Mouse (Mus musculus) layer of hippocampus, adult 2 months (tissue): ENCODE measurements around the gene Tmem115. TPM values are rescaled to one million over a fixed set of nuclear protein-coding genes. Genes with fewer than 3 reads are reported as not detected.

Experiments used
- DNase-seq, 2 experiments: peaks; one replicate each; pipeline ENCODE4 v3.0.0; 2022; ENCODE audit warnings: low spot score in 2 of 2
- H3K27ac ChIP-seq: fragments of 200-600 bp; 2 replicates; pipeline ENCODE4 v1.8.1; 2022
- H3K4me3 ChIP-seq: fragments of 200-600 bp; 2 replicates; pipeline ENCODE4 v1.8.1; 2022; ENCODE audit warnings: mild to moderate bottlenecking
- CTCF ChIP-seq: fragments of 200-600 bp; conservative IDR thresholded peaks from 2 replicates; pipeline ENCODE4 v1.8.1; 2022; ENCODE audit warnings: antibody characterized with exemption, mild to moderate bottlenecking, moderate library complexity
- total RNA-seq, 2 experiments: library from RNA; stranded (reverse); gene quantifications; 2 replicates each; pipeline ENCODE4 v1.2.3; 2021

The Tmem115 gene
- total RNA-seq, 2 experiments from 2014 or later, result 35.8 to 41.0 TPM

DNA sequence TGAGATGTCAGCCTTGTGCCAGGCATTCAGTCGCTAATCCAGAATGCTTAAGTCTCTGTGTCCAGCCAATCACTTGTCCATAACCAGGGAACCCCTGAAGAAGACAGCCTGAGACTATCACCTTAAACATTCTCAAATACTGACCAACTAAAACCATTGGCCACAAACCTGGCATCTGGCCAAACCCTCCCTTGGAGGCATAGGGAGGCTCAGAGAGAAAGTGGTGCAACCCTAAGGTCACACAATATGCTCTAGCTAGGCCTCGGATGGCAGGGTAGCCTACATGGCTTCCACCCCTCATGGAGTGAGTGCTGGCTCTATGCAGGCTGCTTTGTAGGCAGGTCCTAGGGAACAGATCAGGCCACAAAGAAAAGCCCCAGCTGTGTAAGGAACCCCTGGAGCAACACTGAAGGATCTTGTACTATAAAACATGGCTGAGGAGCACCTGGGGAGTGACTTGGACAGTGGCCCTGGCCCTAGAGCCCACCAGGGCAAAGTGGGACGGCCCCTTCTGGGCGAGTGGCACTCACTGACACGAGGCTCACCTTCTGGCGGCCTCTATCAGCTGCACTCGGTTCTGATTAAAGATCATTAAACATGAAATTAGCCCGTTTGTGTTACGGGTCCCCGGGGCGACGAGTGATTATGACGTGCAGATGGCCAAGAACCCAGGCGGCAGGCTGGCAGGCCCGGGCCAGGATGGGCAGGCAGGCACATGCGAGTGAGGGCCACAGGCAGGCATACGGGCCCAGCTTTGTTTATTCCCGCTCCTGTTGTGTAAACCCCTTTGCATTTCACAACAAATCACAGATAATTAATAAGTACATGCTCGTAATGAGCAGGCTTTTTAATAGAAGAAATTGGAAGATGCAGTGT, 28.8 kb upstream of the Tmem115 start:
- Histone ChIP-seq H3K27ac (no peak overlapping the region), H3K4me3 (no peak overlapping the region)

DNA sequence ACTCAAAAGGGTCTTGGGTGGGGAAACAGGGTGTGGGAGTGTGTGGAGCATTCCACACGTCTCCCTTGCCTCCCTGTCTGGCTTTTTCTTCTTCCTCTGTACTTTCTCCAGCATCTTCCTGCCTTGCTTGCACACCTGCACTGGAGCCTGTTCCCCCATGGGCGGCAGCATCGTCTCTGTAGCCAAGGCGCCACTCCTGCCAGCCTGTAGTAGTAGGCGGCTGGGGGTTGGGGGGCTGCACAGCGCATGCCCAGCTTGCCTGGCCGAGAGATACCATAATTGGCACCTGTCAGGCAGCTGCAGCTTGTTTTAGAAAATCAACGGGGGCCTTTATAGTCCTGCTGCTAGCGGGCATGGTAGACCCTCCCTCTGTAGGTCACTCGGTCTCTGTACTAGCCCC, 25.5 kb upstream of the Tmem115 start:
- Histone ChIP-seq H3K4me3 (peak overlapping the region; percentile 20; the same call in 1 of the 2 replicates), H3K27ac (no peak overlapping the region)
- peak; percentile 64 for TF ChIP-seq CTCF
- peak; percentile 64 to 76 for DNase-seq

More for the DNA sequence above, 28.8 kb upstream of the Tmem115 start:
- no peak for TF ChIP-seq CTCF
- no peak for DNase-seq

DNA sequence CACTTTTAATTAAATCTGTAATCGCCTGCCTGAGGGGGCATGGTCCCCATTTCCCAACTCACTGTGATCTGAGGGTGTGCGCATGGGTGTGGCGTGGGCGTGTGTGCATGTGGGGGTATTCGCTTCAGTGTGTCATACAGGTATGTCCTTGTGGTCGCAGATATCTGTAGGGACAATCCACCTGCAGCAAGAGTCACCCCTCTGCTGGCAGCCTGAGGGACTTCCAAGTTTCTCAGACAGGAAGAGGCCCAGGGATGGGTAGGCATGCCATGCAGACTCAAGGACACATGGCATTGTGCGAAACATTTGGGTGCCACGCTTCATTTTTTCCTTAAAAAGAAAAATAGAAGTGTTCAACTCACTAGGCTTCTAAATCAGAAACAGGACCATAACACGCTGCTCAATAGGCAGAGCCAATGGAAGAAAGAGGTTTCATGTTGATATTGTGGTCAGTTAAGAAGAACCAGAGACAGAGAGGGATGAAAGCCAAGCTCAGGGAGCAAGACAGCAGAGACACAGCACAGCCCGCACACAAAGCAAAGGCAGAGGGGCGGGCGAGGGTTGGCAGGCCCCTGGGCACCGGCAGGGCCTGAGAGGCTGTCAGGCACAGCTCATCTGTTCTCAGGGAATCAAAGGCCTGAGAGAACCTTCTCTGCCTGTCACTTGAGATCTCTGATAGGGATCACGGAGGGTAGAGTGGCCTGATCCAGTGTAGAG, 23.2 kb upstream of the Tmem115 start:
- Histone ChIP-seq H3K4me3 (no peak overlapping the region), H3K27ac (no peak overlapping the region)
- peak; percentile 40 for TF ChIP-seq CTCF
- DNase-seq, result no peak

DNA sequence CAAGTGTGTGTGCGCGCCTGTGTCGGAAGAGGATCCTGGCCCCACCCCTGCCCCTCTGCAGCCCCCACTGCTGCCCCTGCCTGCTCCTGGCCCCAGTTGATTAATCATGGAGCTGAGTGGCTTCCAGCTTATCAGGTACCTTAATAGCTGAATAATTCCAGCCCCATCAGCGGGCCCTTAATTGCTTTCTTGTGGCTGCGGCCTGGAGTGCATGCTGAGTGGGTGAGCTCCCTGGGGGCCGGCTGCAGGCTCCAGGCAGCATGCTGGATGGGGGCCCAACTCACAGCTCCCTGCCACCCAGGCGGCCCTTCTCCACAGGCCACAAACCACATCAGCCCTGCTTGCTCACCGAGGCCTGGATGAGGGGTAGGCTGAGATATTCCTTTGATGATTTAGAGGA, 22.3 kb upstream of the Tmem115 start:
- no peak for DNase-seq
- no peak for TF ChIP-seq CTCF
- Histone ChIP-seq H3K4me3 (no peak overlapping the region), H3K27ac (no peak overlapping the region)

GRCm38 (mm10) chr9:107512326-107512725, 21.4 kb upstream of the Tmem115 start:
- H3K27ac ChIP-seq, result no peak overlapping the region
- TF ChIP-seq CTCF, result no peak
- no peak overlapping the region for H3K4me3 ChIP-seq
- no peak for DNase-seq

DNA sequence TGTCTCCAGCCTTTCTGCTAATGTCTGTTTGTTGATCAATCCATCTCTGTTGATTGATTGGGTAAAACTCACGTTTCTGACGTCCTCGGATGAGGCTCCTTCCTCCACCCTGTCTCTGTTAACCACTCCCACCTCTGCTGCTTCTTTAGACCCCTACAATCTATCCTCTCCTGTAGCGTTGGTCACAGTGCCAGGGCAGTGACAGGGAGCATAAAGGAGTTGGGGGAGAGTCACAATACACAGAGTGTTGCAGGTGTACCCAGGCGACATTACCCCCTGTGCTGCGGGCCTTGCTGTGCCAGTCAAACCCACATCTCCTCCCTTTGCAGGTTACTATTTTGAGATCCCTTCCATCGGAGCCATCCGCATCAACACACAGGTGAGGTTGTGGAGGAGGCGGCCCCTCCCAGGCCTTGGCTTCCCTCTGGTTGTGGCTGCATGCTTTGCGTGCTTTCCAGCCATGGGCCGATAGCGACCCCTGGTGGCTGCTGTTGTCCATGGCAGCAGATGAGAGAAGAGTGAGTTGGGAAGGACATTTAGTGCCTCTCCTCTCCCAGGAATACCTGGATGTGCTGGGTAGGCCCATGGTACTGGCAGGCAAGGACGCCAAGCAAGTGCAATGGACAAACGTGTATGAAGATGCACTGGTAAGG, 19.3 kb upstream of the Tmem115 start:
- peak; percentile 99 for TF ChIP-seq CTCF
- peak; percentile 80 to 90 for DNase-seq
- no peak overlapping the region for H3K4me3 ChIP-seq
- no peak overlapping the region for H3K27ac ChIP-seq

DNA sequence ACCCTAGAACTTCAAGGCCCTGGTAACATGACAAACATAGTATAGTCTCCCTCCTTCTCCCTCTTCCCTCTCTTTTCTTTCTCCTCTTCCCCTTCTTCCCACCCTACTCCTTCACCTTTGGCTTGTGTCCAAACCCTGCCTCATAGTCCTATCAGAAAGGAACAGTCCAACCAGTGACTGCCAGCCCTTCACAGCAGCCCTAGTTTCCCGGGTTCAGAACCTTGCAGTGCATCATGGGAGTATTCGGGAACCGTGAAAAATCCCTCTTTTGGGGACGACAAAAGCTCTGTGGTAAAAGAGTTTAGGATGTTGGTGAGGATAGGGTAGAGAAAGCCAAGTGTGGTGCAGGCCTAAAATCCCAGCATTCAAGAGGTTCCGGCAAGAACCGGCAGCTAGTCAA, 13.4 kb upstream of the Tmem115 start:
- Histone ChIP-seq H3K27ac (no peak overlapping the region), H3K4me3 (no peak overlapping the region)
- TF ChIP-seq CTCF, result no peak
- no peak for DNase-seq

DNA sequence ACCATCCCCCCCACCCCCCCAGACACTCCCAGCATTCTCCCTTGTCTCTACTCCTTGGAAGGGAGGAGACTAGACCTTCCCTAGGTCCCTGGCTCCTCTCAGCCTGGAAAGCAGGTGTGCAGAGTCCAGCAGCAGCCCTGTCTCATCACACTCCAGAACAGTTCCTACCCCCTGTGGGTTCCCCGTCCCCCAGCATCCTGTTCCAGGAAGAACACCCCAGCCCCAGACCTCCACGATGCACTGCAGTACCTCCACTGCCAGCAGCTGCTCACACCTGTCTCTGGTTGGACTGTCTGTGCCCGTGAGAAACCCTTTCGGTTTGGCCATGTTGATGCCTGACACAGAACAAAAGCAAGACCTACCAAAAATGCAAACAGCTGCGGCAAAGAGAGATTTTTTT, 12.6 kb upstream of the Tmem115 start:
- DNase-seq, result no peak
- no peak for TF ChIP-seq CTCF
- Histone ChIP-seq H3K4me3 (no peak overlapping the region), H3K27ac (no peak overlapping the region)

DNA sequence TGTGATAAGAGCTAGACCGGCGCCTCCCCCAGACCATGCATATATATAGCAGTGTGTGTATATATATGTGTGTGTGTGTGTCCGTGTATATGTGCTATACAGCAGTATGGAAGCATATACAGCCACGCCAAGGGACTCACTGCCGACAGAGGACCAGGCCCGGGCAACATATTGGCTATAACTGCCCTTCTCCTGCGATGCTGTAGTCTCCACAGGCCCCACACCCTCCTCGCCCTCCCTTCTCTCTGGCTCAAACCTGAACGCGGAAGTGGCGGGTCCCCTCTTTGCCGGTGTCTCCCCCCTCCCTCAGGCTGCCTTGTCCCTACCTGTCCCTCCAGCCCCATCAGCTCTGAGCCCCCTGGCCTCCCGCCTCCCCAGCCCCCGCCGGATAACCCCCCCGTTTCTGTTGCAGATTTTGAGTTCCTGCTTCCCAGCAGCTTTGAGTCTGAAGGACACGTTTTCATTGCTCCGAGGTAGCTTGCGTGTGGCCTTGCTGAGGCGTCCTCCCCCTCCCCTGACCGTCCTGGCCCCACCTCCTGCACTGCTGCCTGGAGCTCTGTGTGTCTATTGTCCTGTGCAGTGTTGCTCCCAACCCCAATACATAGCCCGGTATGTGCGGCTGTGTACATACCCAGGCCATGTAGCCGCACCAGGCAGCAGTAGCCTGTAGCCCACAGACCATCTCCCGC, 11.9 kb upstream of the Tmem115 start:
- DNase-seq, result no peak
- Histone ChIP-seq H3K27ac (no peak overlapping the region), H3K4me3 (no peak overlapping the region)
- no peak for TF ChIP-seq CTCF

GRCm38 (mm10) chr9:107522400-107522711, 11.4 kb upstream of the Tmem115 start:
- H3K4me3 ChIP-seq, result no peak overlapping the region

DNA sequence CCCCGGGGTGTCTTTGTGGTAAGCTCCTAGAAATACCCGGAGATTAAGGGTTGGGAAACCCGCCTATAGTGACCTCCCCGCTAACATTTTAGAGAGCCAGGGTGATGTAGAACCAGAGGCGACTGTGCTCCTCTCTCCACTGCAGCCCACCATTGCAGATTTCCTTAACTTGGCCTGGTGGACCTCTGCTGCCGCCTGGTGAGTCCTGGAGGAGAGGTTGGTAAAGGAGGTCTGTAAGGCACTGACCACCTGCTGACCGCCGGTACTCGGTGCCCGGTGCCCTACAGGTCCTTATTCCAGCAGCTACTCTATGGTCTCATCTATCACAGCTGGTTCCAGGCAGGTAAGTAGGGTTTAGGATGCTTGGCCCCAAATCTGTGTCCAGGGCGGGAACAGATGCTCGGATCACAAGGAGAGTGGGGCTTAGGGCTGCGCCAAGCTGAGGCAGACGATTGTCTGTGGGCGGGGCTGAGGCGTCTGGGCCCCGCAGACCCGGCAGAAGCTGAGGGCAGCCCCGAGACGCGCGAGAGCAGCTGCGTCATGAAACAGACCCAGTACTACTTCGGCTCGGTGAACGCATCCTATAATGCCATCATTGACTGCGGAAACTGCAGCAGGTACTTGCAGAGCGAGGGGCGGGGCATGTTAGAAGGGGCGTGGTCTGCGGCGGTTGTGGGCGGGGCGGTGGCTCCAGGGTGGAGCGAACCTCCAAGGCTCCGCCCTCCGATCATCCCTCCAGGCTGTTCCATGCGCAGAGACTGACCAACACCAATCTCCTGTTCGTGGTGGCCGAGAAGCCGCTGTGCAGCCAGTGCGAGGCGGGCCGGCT, 7.3 kb upstream of the Tmem115 start:
- no peak for TF ChIP-seq CTCF
- Histone ChIP-seq H3K4me3 (peak overlapping the region; percentile 41), H3K27ac (no peak overlapping the region)
- peak; percentile 58 to 68 for DNase-seq

More at GRCm38 (mm10) chr9:107522400-107522711, 11.4 kb upstream of the Tmem115 start:
- H3K27ac ChIP-seq, result no peak overlapping the region
- no peak for DNase-seq
- no peak for TF ChIP-seq CTCF
